Mouse (Mus musculus) ES-E14 (cell line): ENCODE results near the gene Shroom3.

Source experiments
- CHD2 ChIP-seq: IDR thresholded peaks from 2 replicates; pipeline ENCODE4 v1.6.1; 2014; ENCODE audit warnings: mild to moderate bottlenecking, low read depth, low read length, inconsistent platforms
- ZC3H11A ChIP-seq: IDR thresholded peaks from 2 replicates; pipeline ENCODE4 v1.6.1; 2012; ENCODE audit warnings: low read depth, mild to moderate bottlenecking, inconsistent platforms, low read length, borderline replicate concordance
- ZNF384 ChIP-seq: IDR thresholded peaks from 2 replicates; pipeline ENCODE4 v1.6.1; 2012; ENCODE audit warnings: low read depth, low read length, inconsistent platforms

- TF ChIP-seq ZNF384 (peak; percentile 29; the same call in 1 of the 2 replicates), CHD2 (no peak), ZC3H11A (no peak)
Observed at GRCm38 (mm10) chr5:92808503-92809415, 125.5 kb downstream of the Shroom3 start.
